Mouse (Mus musculus) testis, adult 2 months (tissue): Measurements from ENCODE around the gene Rbm20. TPM values are rescaled to one million over a fixed set of nuclear protein-coding genes. Genes with fewer than 3 reads are reported as not detected.

Source experiments
- H3K27ac ChIP-seq: fragments of 200-500 bp; 2 replicates; pipeline ENCODE4 v1.5.1; 2012; ENCODE audit warnings: low read depth, low read length; ENCODE audit not compliant: control insufficient read depth, insufficient read depth
- H3K27me3 ChIP-seq: fragments of 200-500 bp; 2 replicates; pipeline ENCODE4 v1.6.1; 2012; ENCODE audit warnings: mild to moderate bottlenecking, low read length, moderate library complexity; ENCODE audit not compliant: control insufficient read depth, insufficient read depth
- H3K36me3 ChIP-seq: fragments of 200-500 bp; 2 replicates; pipeline ENCODE4 v1.6.1; 2012; ENCODE audit warnings: mild to moderate bottlenecking, low read length; ENCODE audit not compliant: control insufficient read depth, insufficient read depth
- H3K4me1 ChIP-seq: fragments of 200-500 bp; 2 replicates; pipeline ENCODE4 v1.6.1; 2012; ENCODE audit warnings: low read length; ENCODE audit not compliant: control insufficient read depth, insufficient read depth
- H3K4me3 ChIP-seq: fragments of 200-500 bp; 2 replicates; pipeline ENCODE4 v1.5.1; 2012; ENCODE audit warnings: low read depth, mild to moderate bottlenecking, low read length, moderate library complexity, mixed read lengths; ENCODE audit not compliant: control insufficient read depth
- CTCF ChIP-seq: fragments of 200-500 bp; IDR thresholded peaks from 2 replicates; pipeline ENCODE4 v1.5.1; 2012; ENCODE audit warnings: low read depth, mild to moderate bottlenecking, inconsistent platforms, low read length, moderate library complexity; ENCODE audit not compliant: control insufficient read depth, insufficient read depth, insufficient replicate concordance
- POLR2A ChIP-seq: fragments of 200-500 bp; IDR thresholded peaks from 2 replicates; pipeline ENCODE4 v1.6.1; 2012; ENCODE audit warnings: low read depth, mild to moderate bottlenecking, inconsistent platforms, low read length, moderate library complexity; ENCODE audit not compliant: control insufficient read depth
- polyA plus RNA-seq: library from polyadenylated mRNA; depleted of rRNA; stranded (reverse); fragments of >200 nt; gene quantifications from 2 replicates; pipeline ENCODE4 v1.2.3, GENCODE M21; 2012; rRNA removed

The Rbm20 gene
- 0.71 and 0.78 TPM in 2 replicates for polyA plus RNA-seq

- peaks cover 16% of the 10 kb centered on the region for H3K4me1 ChIP-seq
- no peak within 1 kb of the TSS for H3K27ac ChIP-seq
- no peaks in the 10 kb centered on the region for H3K36me3 ChIP-seq
- H3K4me3 ChIP-seq: peak within 1 kb of the TSS; percentile 57
- TF ChIP-seq POLR2A (no peak), CTCF (no peak)
- no peaks in the 10 kb centered on the region; the same call in 1 of the 2 replicates for H3K27me3 ChIP-seq
These were observed at the start of gene Rbm20 for GRCm38 (mm10) chr19:53676718-53677634. Gene Rbm20 (plus strand): TSS chr19:53677306.

GRCm38 (mm10) chr19:53638041-53638440 is 39.1 kb upstream of the Rbm20 start:
- Histone ChIP-seq H3K27me3 (no peaks in the 10 kb centered on the region), H3K27ac (no peak overlapping the region), H3K4me3 (no peak overlapping the region), H3K4me1 (no peaks in the 10 kb centered on the region), H3K36me3 (peaks cover 1% of the 10 kb centered on the region)
- no peak for TF ChIP-seq CTCF
- TF ChIP-seq POLR2A: no peak

- TF ChIP-seq CTCF (no peak), POLR2A (no peak)
- Histone ChIP-seq H3K4me1 (no peaks in the 10 kb centered on the region), H3K27ac (no peak overlapping the region), H3K36me3 (peaks cover 1% of the 10 kb centered on the region), H3K4me3 (no peak overlapping the region), H3K27me3 (no peaks in the 10 kb centered on the region)
These were observed 38.4 kb upstream of the Rbm20 start for GRCm38 (mm10) chr19:53638727-53639126.

DNA sequence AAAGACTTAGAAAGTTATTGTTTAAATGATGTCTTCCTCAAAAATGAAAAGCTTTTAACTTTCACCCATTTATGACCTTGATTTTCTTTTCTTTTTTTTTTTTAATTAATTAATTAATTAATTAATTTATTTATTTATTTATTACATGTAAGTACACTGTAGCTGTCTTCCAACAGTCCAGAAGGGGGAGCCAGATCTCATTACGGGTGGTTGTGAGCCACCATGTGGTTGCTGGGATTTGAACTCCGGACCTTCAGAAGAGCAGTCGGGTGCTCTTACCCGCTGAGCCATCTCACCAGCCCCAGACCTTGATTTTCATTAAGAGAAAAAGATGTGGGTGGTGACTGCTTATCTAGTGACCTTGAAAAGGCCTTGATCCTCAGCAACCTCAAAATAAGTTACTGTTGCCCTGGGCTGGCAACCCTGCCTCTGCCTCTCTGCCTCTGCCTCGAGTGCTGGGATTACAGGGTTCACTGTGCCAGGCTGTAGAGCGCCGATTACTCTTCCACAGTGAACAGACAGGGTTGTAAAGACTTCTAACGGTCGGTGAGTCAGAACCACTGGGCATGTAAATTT is 33.0 kb upstream of the Rbm20 start:
- no peaks in the 10 kb centered on the region for H3K4me1 ChIP-seq
- no peak overlapping the region for H3K27ac ChIP-seq
- H3K36me3 ChIP-seq: peaks cover 1% of the 10 kb centered on the region
- no peak overlapping the region for H3K4me3 ChIP-seq
- H3K27me3 ChIP-seq: no peaks in the 10 kb centered on the region
- TF ChIP-seq CTCF: no peak
- no peak for TF ChIP-seq POLR2A

GRCm38 (mm10) chr19:53647301-53647700 is 29.8 kb upstream of the Rbm20 start:
- no peak overlapping the region for H3K4me3 ChIP-seq
- no peaks in the 10 kb centered on the region for H3K4me1 ChIP-seq
- TF ChIP-seq POLR2A (no peak), CTCF (no peak)
- H3K27ac ChIP-seq: no peak overlapping the region
- H3K36me3 ChIP-seq: no peaks in the 10 kb centered on the region
- no peaks in the 10 kb centered on the region for H3K27me3 ChIP-seq

DNA sequence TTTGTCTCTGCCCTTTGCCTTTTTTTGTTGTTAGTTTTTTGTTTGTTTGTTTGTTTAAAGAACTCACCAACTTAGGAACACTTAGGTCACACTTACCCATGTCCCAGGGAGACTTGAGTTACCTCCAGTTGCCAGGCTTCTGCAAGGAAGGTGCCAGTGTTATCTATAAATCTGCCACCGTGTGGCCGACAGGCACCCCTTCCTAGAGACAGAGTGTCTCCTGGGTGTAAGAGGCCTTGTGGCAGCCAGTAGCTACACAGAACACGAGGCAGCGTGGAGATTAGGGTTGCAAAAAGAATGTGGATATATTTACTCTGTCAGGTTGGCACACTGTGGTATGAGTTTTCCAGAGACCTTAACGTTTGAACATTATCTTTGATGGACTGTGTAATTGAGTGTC is 29.1 kb upstream of the Rbm20 start:
- Histone ChIP-seq H3K27me3 (no peaks in the 10 kb centered on the region), H3K27ac (no peak overlapping the region), H3K4me3 (no peak overlapping the region), H3K36me3 (no peaks in the 10 kb centered on the region), H3K4me1 (no peaks in the 10 kb centered on the region)
- TF ChIP-seq POLR2A (no peak), CTCF (no peak)

- H3K27ac ChIP-seq: no peak overlapping the region
- H3K4me3 ChIP-seq: no peak overlapping the region
- no peaks in the 10 kb centered on the region for H3K36me3 ChIP-seq
- H3K27me3 ChIP-seq: no peaks in the 10 kb centered on the region
- no peaks in the 10 kb centered on the region for H3K4me1 ChIP-seq
- TF ChIP-seq CTCF (peak; percentile 5; the same call in 1 of the 2 replicates), POLR2A (no peak)
These were observed 28.3 kb upstream of the Rbm20 start for GRCm38 (mm10) chr19:53648802-53649236.
